Mouse (Mus musculus) ovary, adult 18-20 months (tissue): Measurements from ENCODE around the gene Bag6.

Experiments
- DNase-seq: peaks from one replicate; pipeline ENCODE4 v3.0.0; 2022; ENCODE audit warnings: low spot score, mixed read lengths

The Bag6 gene

GRCm38 (mm10) chr17:35195631-35196320 lies 60.8 kb downstream of the Bag6 start:
- peak; percentile 57 for DNase-seq

GRCm38 (mm10) chr17:35196321-35196641 lies 61.3 kb downstream of the Bag6 start:
- DNase-seq: no peak
